Mouse (Mus musculus): Measurements from ENCODE around the gene Btbd10.

- TF ChIP-seq CTCF (IDR thresholded peaks at IDR 0.05; ENCODE audit: borderline replicate concordance, extremely low read depth, insufficient read depth, insufficient read length): no peak
- TF ChIP-seq POLR2A (IDR thresholded peaks at IDR 0.05; ENCODE audit: borderline replicate concordance, extremely low read depth, insufficient read depth, insufficient read length, poor library complexity, severe bottlenecking): no peak
Measured at GRCm38 (mm10) chr7:113310136-113310535, 59.1 kb downstream of the Btbd10 start.
